Mouse (Mus musculus) embryo, embryonic 9.5 days (tissue): ENCODE measurements around the gene Ccdc14.
"Not testable (repeated sequence)": the region's sequence is repeated elsewhere in the genome, so short reads cannot be mapped to it uniquely, and the experiment has no call there.

Experiments
- DNase-seq: peaks from one replicate; pipeline ENCODE4 v3.0.0-alpha.2; 2017; ENCODE audit errors: extremely low spot score

Gene Ccdc14

GRCm38 (mm10) chr16:34711481-34711880, 21.1 kb downstream of the Ccdc14 start:
- peak; percentile 7 for DNase-seq

- DNase-seq: no peak
Observed at GRCm38 (mm10) chr16:34725156-34725555, 34.7 kb downstream of the Ccdc14 start.

- not testable (repeated sequence) for DNase-seq
Observed at GRCm38 (mm10) chr16:34728610-34729009, 38.2 kb downstream of the Ccdc14 start.

GRCm38 (mm10) chr16:34729371-34729770, 39.0 kb downstream of the Ccdc14 start:
- no peak for DNase-seq

DNA sequence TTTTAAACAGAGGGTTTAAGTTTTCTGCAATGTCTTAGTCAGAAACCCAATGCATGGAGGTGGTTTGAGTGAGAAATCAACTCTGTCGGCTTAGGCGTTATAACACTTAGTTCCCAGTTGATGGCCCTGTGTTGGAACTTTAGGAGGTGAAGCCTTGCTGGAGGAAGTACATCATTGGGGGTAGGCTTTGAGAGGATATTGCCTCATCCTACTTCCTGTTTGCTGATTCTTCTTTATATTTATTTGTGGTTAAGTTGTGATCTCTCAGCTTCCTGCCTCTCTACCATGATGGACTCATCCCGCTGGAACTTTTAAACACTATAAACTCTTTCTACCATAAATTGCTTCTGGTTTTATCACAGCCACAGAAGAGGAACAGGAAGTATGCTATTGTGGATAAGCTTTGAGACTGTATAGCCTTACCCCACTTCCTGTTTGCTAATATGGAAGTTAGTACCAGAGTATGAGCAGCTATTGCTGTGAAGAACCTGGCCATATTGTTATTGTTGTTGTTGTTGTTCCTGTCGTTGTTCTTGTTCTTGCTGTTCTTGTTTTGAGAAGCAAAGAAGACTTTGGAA, 48.3 kb downstream of the Ccdc14 start:
- no peak for DNase-seq

- no peak for DNase-seq
Observed at GRCm38 (mm10) chr16:34742930-34743329, 52.5 kb downstream of the Ccdc14 start.

GRCm38 (mm10) chr16:34745065-34745585, 54.7 kb downstream of the Ccdc14 start, which contains the start of gene Mylk:
TSS of gene Mylk (plus strand) at chr16:34745210.
- DNase-seq: peak; percentile 89

DNA sequence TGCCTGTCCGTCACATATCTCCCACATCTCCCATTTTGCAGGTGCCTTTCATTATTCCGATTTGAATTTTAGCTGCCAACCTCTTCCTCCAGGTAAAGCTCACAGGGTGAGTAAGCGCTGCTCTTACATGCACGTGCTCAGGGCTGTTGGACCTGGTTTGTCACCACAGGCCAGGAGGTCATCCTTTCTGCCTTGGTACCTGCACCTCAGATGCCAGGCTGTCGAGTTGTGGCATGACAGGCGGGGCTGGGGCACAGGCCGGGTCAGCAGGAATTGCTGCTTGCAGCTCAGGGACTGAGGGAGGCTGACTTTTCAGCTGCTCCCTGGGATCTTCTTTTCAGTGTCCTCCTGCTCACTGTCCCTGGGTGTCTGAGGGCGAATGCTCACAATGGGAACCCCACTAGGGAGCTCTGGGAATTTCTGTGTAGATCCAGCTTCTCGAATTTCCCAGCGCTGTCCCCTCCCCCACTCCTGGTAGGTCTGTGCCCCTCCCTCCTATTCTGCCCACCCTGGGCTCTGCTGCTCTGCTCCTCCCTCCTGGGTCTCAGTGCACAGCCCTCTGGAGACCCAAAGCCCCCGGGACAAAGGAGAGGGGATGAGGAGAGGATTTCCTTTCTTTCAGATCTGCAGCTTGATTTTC, 57.8 kb downstream of the Ccdc14 start:
- DNase-seq: peak; percentile 71

GRCm38 (mm10) chr16:34749536-34749935, 59.1 kb downstream of the Ccdc14 start:
- DNase-seq: no peak

DNA sequence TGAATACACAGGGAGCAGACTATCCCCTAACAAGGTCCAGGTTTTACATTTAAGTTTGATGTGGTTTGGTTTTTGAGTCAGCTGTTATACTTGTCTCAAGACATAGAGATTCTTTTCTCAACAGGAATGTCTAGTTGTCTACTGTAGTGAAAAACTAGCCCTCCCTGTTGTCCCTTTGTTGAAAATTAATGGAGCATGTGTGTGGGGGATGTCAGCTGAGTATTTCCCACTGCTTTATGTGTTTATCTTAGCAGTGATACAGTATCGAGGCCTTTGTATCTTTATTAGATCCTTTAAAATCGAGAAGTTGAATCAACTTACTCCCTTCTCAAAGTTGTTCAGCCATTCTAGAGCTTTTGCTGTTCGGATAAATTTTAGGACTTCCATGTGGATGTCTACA, 61.6 kb downstream of the Ccdc14 start:
- DNase-seq: no peak

- DNase-seq: no peak
Observed at GRCm38 (mm10) chr16:34752977-34753376, 62.6 kb downstream of the Ccdc14 start.

DNA sequence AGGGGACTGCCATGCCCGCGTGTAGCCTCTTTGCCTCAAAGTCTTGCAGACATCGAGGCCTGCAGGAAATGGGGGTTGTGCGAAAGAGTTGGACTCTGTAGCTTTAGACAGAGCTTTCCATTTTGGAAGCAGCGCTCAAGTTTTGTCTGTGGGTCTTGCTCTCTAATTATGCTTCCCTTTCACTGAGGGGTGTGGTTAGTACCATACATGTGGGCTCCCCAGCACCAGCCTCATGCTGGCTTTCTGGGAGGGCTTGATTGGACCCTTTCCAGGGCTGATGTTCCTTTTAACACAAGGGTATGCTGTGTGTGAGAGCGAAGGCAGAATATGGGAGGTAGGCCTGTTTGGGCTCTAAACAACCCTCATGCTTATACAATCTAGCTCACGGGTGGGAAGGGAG, 66.6 kb downstream of the Ccdc14 start:
- DNase-seq: no peak

DNA sequence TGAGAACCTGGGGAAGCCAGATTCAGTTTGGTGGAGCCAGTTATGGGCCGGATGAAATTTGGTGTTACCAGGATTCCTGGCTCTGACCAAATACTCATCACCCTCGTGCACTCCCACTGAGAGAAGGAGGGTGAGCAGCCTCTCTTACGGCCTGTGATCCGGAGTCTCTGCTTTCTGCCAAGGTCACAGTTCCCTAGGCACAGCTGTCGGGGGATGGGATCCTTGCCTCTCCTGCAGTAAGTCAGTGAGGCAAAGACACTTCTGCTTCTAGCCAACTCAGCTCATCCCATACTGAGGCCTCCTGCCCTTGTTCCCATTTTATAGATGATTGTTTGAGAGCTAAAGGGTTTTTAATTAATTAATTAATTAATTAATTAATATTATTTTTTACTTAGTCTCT, 67.8 kb downstream of the Ccdc14 start:
- DNase-seq: no peak

DNA sequence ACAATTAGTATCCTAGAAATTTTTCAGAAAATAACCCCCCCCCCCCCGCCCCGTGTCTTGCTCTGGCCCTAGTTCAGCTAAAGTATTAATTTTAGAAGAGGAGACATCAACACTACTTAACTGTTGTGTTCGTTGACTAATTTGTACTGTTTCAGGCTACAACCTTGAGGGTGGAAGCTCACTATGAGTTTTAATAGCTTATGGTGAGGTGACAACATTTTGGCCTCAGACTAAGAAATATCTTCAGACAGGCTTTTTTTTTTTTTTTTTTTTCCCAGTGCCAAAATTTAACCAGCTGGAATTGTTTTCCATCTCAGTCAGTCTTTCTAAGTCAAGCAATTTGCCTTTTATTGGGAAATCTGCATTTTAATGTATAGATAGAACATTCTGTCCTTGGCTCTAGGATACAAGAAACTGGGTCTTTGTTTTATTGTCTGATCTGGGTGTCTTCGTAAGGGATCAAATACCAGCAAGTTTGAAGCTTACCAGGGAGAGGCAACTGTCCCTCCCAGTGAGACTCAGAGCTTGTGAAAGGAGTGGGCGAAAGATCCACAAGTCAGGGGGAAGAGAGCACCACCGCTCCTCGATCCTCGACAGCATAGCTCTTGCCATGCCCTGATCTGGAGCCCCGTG, 73.7 kb downstream of the Ccdc14 start:
- no peak for DNase-seq

GRCm38 (mm10) chr16:34765666-34766065, 75.2 kb downstream of the Ccdc14 start:
- no peak for DNase-seq

DNA sequence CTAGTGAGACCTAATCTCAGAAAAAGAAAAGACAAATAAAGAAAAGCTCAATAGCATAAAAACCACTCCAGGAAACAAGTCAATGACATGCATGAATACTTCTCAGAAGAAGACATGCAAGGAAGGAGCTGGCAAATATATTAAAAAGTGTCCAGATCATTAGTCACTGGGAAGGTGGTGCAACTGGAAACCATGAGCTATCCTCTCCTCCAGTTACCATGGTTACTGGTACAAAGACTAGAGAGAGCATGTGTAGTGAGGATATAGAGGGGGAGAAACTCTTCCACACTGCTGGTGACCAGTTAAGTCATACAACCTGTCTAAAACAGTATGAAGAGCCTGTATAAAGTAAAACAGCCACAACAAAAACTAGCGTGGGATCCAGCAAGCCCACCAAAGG, 75.8 kb downstream of the Ccdc14 start:
- no peak for DNase-seq

DNA sequence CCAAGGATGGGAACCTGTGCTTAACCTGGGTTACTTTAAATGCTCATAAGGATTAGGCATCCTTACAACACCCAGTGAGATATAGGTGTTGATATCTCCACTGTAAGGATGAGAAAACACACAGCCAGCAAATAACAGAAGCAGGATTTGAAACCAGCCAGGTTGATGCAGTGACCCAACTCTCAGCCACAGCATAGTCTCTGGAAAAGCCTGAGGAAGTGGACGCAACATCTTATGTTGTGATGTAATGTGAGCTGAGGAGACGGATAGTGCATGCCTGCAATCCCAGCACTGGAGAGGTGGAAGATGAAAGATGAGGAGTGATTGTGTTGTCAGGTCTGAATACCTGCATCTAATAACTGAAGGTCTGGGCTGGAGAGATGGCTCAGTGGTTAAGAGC, 77.0 kb downstream of the Ccdc14 start:
- no peak for DNase-seq

- no peak for DNase-seq
Observed at GRCm38 (mm10) chr16:34768436-34768835, 78.0 kb downstream of the Ccdc14 start.

DNA sequence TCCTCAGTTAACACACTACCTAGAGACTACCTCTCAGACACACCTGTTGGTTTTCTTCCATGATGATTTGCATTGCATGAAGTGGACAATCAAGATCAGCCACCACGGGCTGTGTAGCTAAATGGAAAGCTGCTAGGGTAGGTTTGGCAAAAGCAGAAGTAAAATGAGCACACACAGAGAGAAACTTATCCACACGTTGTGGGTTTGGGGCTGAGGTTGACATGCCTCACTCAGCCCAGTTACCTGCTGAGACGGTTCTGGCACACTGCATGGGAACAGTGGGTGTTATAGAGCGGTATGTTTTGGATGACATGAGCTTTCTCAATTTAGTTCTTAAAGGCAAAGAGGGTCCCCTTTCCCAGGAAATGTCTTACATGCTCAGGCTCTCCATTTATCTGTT, 79.7 kb downstream of the Ccdc14 start:
- DNase-seq: no peak

DNA sequence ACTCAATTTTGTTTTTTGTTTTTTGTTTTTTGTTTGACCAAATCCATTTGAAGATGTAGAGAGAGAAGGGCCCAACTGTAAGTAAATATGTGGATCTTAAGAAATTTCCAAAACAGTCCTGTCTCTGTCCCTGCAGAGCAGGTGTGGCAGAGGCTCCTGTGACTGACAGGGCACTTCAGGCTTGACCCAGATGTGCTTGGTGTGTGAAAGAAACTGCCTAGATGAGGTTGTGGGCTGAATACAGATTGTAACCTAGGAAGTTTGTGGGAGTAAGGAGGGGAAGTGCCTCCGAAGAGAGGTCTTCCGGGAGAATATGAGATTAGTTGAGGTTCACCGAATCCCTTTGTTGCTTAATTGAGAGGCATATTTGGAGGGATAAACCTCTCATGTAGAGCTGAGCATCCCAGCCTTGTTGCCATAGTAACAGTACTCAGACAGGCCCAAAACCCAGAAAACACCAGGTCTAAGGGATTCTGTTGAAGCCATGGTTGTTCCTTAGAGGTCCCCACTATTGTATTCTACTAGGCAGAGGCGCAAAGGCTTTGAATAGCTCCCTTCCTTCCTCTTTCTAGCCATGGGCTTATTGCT, 82.1 kb downstream of the Ccdc14 start:
- DNase-seq: peak; percentile 56
